8 mouse cellular contexts compared by ENCODE assay signal in the genomic region with DNA sequence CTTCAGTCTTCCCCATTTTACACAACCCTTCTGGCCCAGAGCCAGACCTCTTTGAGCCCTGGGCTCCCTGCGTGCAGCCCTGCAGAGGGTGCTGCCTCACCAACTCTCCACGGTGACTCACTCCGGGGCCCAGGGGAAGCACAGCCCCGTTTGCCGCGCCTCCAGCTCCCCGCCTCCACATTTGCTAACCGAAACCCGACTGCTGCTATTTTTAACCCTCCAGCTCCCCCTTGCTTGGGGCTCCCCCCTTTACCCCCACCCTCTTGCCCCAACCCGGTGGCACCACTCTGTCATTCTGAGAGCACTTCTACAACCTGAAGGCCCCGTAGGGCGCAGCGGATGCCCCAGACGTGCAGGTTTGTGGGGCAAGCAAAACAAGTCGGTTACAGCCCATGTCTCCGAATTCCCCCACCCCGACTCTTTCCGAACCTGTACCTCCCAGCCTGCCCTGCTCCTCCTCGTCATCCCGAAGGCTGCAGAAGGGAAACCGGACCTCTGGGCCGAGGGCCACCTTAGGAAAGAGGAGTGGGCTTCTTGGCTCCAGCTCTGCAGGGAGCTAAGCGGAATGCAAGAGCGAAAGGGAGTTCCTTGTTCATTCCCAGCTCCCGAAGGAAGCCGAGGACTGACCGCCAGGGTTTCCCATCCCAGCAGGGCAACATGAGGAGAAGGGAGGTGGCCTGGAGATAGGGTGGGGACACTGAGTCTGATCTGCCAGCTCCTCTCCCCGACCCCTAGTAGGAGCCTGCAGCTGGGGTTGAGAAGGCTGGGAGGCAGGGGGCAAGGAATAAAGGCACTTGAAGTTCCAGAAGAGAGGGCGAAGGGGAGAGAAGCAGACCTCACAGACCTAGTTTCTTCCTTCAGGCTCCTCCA. TPM values are rescaled to one million over a fixed set of nuclear protein-coding genes. Genes with fewer than 3 reads are reported as not detected.
DNase-seq lines count a peak whose midpoint lies in the region; ATAC-seq and TF ChIP-seq lines count a peak whose summit lies in the region.

No protein-coding gene starts in this region.

- peak; percentile 46 for TF ChIP-seq EP300 in liver, postnatal 0 days (IDR thresholded peaks at IDR 0.05; ENCODE audit: low read depth)

- TF ChIP-seq CTCF in liver, postnatal 0 days (IDR thresholded peaks at IDR 0.05; ENCODE audit: low read depth): peak; percentile 75
- 0 out of 2 replicates have a peak, but pooled peaks have one; percentile 7 for TF ChIP-seq CTCF in testis, adult 2 months (IDR thresholded peaks at IDR 0.05; ENCODE audit: control insufficient read depth, insufficient read depth, insufficient replicate concordance, low read depth, low read length)

- no peak for ATAC-seq in forebrain, embryonic 11.5 days (replicated peaks; ENCODE audit: low FRiP score)
- ATAC-seq in heart, embryonic 16.5 days (replicated peaks; ENCODE audit: extremely low read depth, insufficient read depth, low FRiP score): peak; percentile 68
- peak; percentile 80 for ATAC-seq in liver, postnatal 0 days
- no peak for ATAC-seq in neural tube, embryonic 14.5 days (ENCODE audit: low read depth)

- H3K9me3 ChIP-seq in forebrain, embryonic 11.5 days (ENCODE audit: control insufficient read depth, low read length): no peaks in the 10 kb centered on the region
- H3K9me3 ChIP-seq in heart, embryonic 16.5 days (replicated peaks; ENCODE audit: control insufficient read depth, low read length): no peaks in the 10 kb centered on the region
- no peaks in the 10 kb centered on the region for H3K9me3 ChIP-seq in liver, postnatal 0 days (ENCODE audit: low read length)
- no peaks in the 10 kb centered on the region for H3K9me3 ChIP-seq in neural tube, embryonic 14.5 days (ENCODE audit: control insufficient read depth, low read length)

- 9% methylated on average over 29 of the region's 29 CpGs for WGBS in forebrain, embryonic 11.5 days
- WGBS in heart, embryonic 16.5 days: 6% methylated on average over 29 of the region's 29 CpGs
- 7% methylated on average over 29 of the region's 29 CpGs for WGBS in liver, postnatal 0 days (ENCODE audit: insufficient replicate concordance)
- WGBS in neural tube, embryonic 14.5 days: 10% methylated on average over 29 of the region's 29 CpGs

- H3K9ac ChIP-seq in forebrain, embryonic 11.5 days (ENCODE audit: low read length): peak overlapping the region; percentile 49
- peak overlapping the region; percentile 74 for H3K9ac ChIP-seq in heart, embryonic 16.5 days (ENCODE audit: low read length)
- H3K9ac ChIP-seq in liver, postnatal 0 days (replicated peaks): peak overlapping the region; percentile 59
- peak overlapping the region; percentile 41; the same call in 1 of the 2 replicates for H3K9ac ChIP-seq in neural tube, embryonic 14.5 days (replicated peaks; ENCODE audit: low read depth, low read length)

- no peak overlapping the region for H3K4me3 ChIP-seq in forebrain, embryonic 11.5 days (ENCODE audit: low read depth, low read length)
- H3K4me3 ChIP-seq in heart, embryonic 16.5 days (ENCODE audit: low read length): peak overlapping the region; percentile 50
- H3K4me3 ChIP-seq in liver, postnatal 0 days (ENCODE audit: low read depth, low read length): peak overlapping the region; percentile 43
- H3K4me3 ChIP-seq in neural tube, embryonic 14.5 days (ENCODE audit: low read depth, low read length): peak overlapping the region; percentile 17; the same call in 1 of the 2 replicates
- no peak overlapping the region for H3K4me3 ChIP-seq in testis, adult 2 months (ENCODE audit: control insufficient read depth, low read depth, low read length)

- peaks cover 24% of the 10 kb centered on the region; the same call in 1 of the 2 replicates for H3K4me1 ChIP-seq in forebrain, embryonic 11.5 days (replicated peaks; ENCODE audit: control insufficient read depth, insufficient read depth, low read length)
- peaks cover 83% of the 10 kb centered on the region for H3K4me1 ChIP-seq in heart, embryonic 16.5 days (ENCODE audit: control insufficient read depth, insufficient read depth, low read length)
- peaks cover 43% of the 10 kb centered on the region for H3K4me1 ChIP-seq in liver, postnatal 0 days (ENCODE audit: insufficient read depth)
- peaks cover 73% of the 10 kb centered on the region for H3K4me1 ChIP-seq in neural tube, embryonic 14.5 days (ENCODE audit: control insufficient read depth, insufficient read depth, low read length)
- peaks cover 5% of the 10 kb centered on the region; the same call in 1 of the 2 replicates for H3K4me1 ChIP-seq in testis, adult 2 months (ENCODE audit: control insufficient read depth, insufficient read depth, low read length)

- no peaks in the 10 kb centered on the region for H3K36me3 ChIP-seq in forebrain, embryonic 11.5 days (ENCODE audit: control insufficient read depth, insufficient read depth, low read length)
- H3K36me3 ChIP-seq in heart, embryonic 16.5 days (ENCODE audit: control insufficient read depth, insufficient read depth): 0 out of 2 replicates have a peak, but pooled peaks cover 3% of the 10 kb centered on the region
- no peaks in the 10 kb centered on the region for H3K36me3 ChIP-seq in liver, postnatal 0 days (replicated peaks; ENCODE audit: insufficient read depth, low read length)
- H3K36me3 ChIP-seq in neural tube, embryonic 14.5 days (ENCODE audit: control insufficient read depth, insufficient read depth, low read length): no peaks in the 10 kb centered on the region
- no peaks in the 10 kb centered on the region for H3K36me3 ChIP-seq in testis, adult 2 months (ENCODE audit: control insufficient read depth, insufficient read depth, low read length)

- peak; percentile 94 to 95 for DNase-seq in B cell, adult 2 months
- DNase-seq in adrenal gland, adult 18-20 months (ENCODE audit: low spot score in 2 of 2): peak; percentile 80 to 83
- DNase-seq in forebrain, embryonic 11.5 days (ENCODE audit: low spot score): no peak
- DNase-seq in kidney, postnatal 14 days: peak; percentile 84
- DNase-seq in liver, postnatal 0 days: peak; percentile 88

- no peak for TF ChIP-seq POLR2A in testis, adult 2 months (IDR thresholded peaks at IDR 0.05; ENCODE audit: control insufficient read depth, low read depth, low read length)

- H3K4me2 ChIP-seq in forebrain, embryonic 11.5 days (ENCODE audit: low read depth, low read length, severe bottlenecking): peak overlapping the region; percentile 34
- H3K4me2 ChIP-seq in heart, embryonic 16.5 days (ENCODE audit: low read depth, low read length): peak overlapping the region; percentile 75
- peak overlapping the region; percentile 74 for H3K4me2 ChIP-seq in liver, postnatal 0 days (ENCODE audit: low read depth, low read length)
- peak overlapping the region; percentile 40 for H3K4me2 ChIP-seq in neural tube, embryonic 14.5 days (ENCODE audit: low read depth, low read length)

- no peak overlapping the region for H3K27ac ChIP-seq in forebrain, embryonic 11.5 days (ENCODE audit: low read depth, low read length)
- H3K27ac ChIP-seq in heart, embryonic 16.5 days (ENCODE audit: low read length): peak overlapping the region; percentile 88
- H3K27ac ChIP-seq in liver, postnatal 0 days (ENCODE audit: low read depth): peak overlapping the region; percentile 86
- peak overlapping the region; percentile 11; the same call in 1 of the 2 replicates for H3K27ac ChIP-seq in neural tube, embryonic 14.5 days (ENCODE audit: low read depth, low read length)
- H3K27ac ChIP-seq in testis, adult 2 months (ENCODE audit: control insufficient read depth, insufficient read depth, low read depth, low read length): no peak overlapping the region; the same call in 1 of the 2 replicates

- no peaks in the 10 kb centered on the region for H3K27me3 ChIP-seq in forebrain, embryonic 11.5 days (ENCODE audit: control insufficient read depth, insufficient read depth, low read length)
- no peaks in the 10 kb centered on the region for H3K27me3 ChIP-seq in heart, embryonic 16.5 days (ENCODE audit: control insufficient read depth, insufficient read depth, low read length)
- peaks cover 8% of the 10 kb centered on the region; the same call in 1 of the 2 replicates for H3K27me3 ChIP-seq in liver, postnatal 0 days (ENCODE audit: insufficient read depth, low read length)
- H3K27me3 ChIP-seq in neural tube, embryonic 14.5 days (ENCODE audit: control insufficient read depth, insufficient read depth, low read length): no peaks in the 10 kb centered on the region
- no peaks in the 10 kb centered on the region for H3K27me3 ChIP-seq in testis, adult 2 months (ENCODE audit: control insufficient read depth, insufficient read depth, low read length)

RNA-seq across cellular contexts. Expression of gene Hdac7, which starts 19.0 kb away (rescaled TPM):
- total RNA-seq in adrenal gland, adult 18-20 months (2021): 10 to 100 TPM; 29.7 to 55.2 TPM
- polyA plus RNA-seq in forebrain, embryonic 11.5 days (2014; fragmentation: Nextera tagmentation; extraction: Ambion mirVana): 23.9 and 26.4 TPM in 2 replicates
- 30.9 and 31.7 TPM in 2 replicates for polyA plus RNA-seq in heart, embryonic 16.5 days (2015; fragmentation: Nextera tagmentation; extraction: Ambion mirVana)
- polyA plus RNA-seq in liver, postnatal 0 days (2015; fragmentation: Nextera tagmentation; extraction: Ambion mirVana): 5.3 TPM in 2 replicates
- polyA plus RNA-seq in neural tube, embryonic 14.5 days (2014; fragmentation: Nextera tagmentation; extraction: Ambion mirVana): 28.7 TPM in 2 replicates
- 6.1 and 6.5 TPM in 2 replicates for polyA plus RNA-seq in testis, adult 2 months (2012; rRNA removed)

RNA-seq across cellular contexts. Expression of gene Slc48a1, which starts 47.0 kb away (rescaled TPM):
- total RNA-seq in adrenal gland, adult 18-20 months (2021): 100 to 1,000 TPM; 114 to 139 TPM
- polyA plus RNA-seq in forebrain, embryonic 11.5 days (2014; fragmentation: Nextera tagmentation; extraction: Ambion mirVana): 32.1 and 32.9 TPM in 2 replicates
- polyA plus RNA-seq in heart, embryonic 16.5 days (2015; fragmentation: Nextera tagmentation; extraction: Ambion mirVana): 71.0 and 76.0 TPM in 2 replicates
- 59.0 and 61.1 TPM in 2 replicates for polyA plus RNA-seq in liver, postnatal 0 days (2015; fragmentation: Nextera tagmentation; extraction: Ambion mirVana)
- 94.5 and 104 TPM in 2 replicates for polyA plus RNA-seq in neural tube, embryonic 14.5 days (2014; fragmentation: Nextera tagmentation; extraction: Ambion mirVana)
- 16.3 and 17.0 TPM in 2 replicates for polyA plus RNA-seq in testis, adult 2 months (2012; rRNA removed)

RNA-seq across cellular contexts. Expression of gene Rapgef3, which starts 57.5 kb away (rescaled TPM):
- 10 to 100 TPM; 13.2 to 25.2 TPM for total RNA-seq in adrenal gland, adult 18-20 months (2021)
- polyA plus RNA-seq in forebrain, embryonic 11.5 days (2014; fragmentation: Nextera tagmentation; extraction: Ambion mirVana): 4.8 and 5.5 TPM in 2 replicates
- polyA plus RNA-seq in heart, embryonic 16.5 days (2015; fragmentation: Nextera tagmentation; extraction: Ambion mirVana): 26.3 and 28.7 TPM in 2 replicates
- polyA plus RNA-seq in liver, postnatal 0 days (2015; fragmentation: Nextera tagmentation; extraction: Ambion mirVana): 1.5 and 1.9 TPM in 2 replicates
- 6.7 and 9.5 TPM in 2 replicates for polyA plus RNA-seq in neural tube, embryonic 14.5 days (2014; fragmentation: Nextera tagmentation; extraction: Ambion mirVana)
- polyA plus RNA-seq in testis, adult 2 months (2012; rRNA removed): 16.1 and 16.3 TPM in 2 replicates

Comparison
In these comparisons a context has a peak if more than half of its experiments do, and no peak if none do; other contexts are left out.
1. ATAC-seq: peak in heart, embryonic 16.5 days (single experiment) and liver, postnatal 0 days (single experiment); none in forebrain, embryonic 11.5 days (single experiment) and neural tube, embryonic 14.5 days (single experiment).
2. H3K27ac ChIP-seq: peak in heart, embryonic 16.5 days (single experiment), liver, postnatal 0 days (single experiment) and neural tube, embryonic 14.5 days (single experiment); none in forebrain, embryonic 11.5 days (single experiment) and testis, adult 2 months (single experiment).
3. H3K4me3 ChIP-seq: peak in heart, embryonic 16.5 days (single experiment), liver, postnatal 0 days (single experiment) and neural tube, embryonic 14.5 days (single experiment); none in forebrain, embryonic 11.5 days (single experiment) and testis, adult 2 months (single experiment).
4. Peak in every context shown above with its lines, with median percentiles within 50 percentile points of each other: H3K4me2 ChIP-seq and H3K9ac ChIP-seq.